Mouse (Mus musculus): ENCODE measurements at regions not wholly inside any gene's neighbourhood (a gene's known extent, or its start where the extent isn't known, plus 50 kb on each side); places are given as distances from the start of the nearest gene placed in this dataset.

- no peak for TF ChIP-seq CTCF (IDR thresholded peaks at IDR 0.05; ENCODE audit: low read depth)
- no peak for TF ChIP-seq EP300 (IDR thresholded peaks at IDR 0.05; ENCODE audit: low read depth)
Measured at GRCm38 (mm10) chr8:80190510-80190908, 132.7 kb upstream of the Hhip start.

Data from heart, postnatal 0 days (tissue).